Mouse (Mus musculus): ENCODE results near the gene H2-Q4. TPM values are rescaled to one million over a fixed set of nuclear protein-coding genes. Genes with fewer than 3 reads are reported as not detected.
A peak's percentile ranks its signal among the peaks of the same experiment; 100 is the strongest.
"Not testable (repeated sequence)": the region's sequence is repeated elsewhere in the genome, so short reads cannot be mapped to it uniquely, and the experiment has no call there.

H2-Q4 gene
- polyA plus RNA-seq, 1 experiment = 55.9 TPM

DNA sequence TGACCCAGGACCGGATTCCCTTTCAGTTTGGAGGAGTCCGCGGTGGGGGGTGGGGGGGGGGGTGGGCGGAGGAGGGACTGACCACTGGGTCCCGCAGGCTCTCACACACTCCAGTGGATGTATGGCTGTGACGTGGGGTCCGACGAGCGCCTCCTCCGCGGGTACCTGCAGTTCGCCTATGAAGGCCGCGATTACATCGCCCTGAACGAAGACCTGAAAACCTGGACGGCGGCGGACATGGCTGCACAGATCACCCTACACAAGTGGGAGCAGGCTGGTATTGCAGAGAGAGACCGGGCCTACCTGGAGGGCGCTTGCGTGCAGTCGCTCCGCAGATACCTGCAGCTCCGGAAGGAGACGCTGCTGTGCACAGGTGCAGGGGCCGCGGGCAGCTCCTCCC, 46.1 kb downstream of the H2-Q4 start:
- H3K4me3 ChIP-seq (ENCODE audit: insufficient read depth, low read depth, low read length) = peak overlapping the region; percentile 17; the same call in 1 of the 2 replicates
- H3K27me3 ChIP-seq (replicated peaks; ENCODE audit: control insufficient read depth, insufficient read depth, low read length); H3K27ac ChIP-seq (ENCODE audit: insufficient read depth, low read depth, low read length); H3K36me3 ChIP-seq (ENCODE audit: control insufficient read depth, insufficient read depth, low read length); DNase-seq; H3K4me1 ChIP-seq (ENCODE audit: control insufficient read depth, insufficient read depth, low read length): not testable (repeated sequence)
- WGBS = 30% methylated on average over 28 of the region's 28 CpGs

DNA sequence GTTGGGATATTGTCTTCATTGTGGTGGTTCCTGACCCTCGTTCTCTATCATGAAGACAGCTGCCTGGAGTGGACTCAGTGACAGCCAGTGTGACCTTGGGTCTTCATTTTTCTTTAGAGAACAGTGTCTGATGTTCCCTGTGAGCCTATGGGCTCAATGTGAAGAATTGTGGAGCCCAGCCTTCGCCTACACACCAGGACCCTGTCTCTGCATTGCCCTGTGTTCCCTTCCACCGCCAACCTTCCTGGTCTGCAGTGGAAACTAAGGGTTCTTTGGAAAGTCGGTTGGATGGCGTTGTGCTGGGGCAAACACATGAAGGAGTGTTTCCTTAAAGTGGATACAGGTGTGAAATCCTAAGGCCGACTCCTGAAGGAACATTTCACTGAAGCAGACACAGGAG, 49.5 kb downstream of the H2-Q4 start:
- DNase-seq; H3K4me1 ChIP-seq (ENCODE audit: control insufficient read depth, insufficient read depth, low read length); H3K27me3 ChIP-seq (replicated peaks; ENCODE audit: control insufficient read depth, insufficient read depth, low read length); H3K36me3 ChIP-seq (ENCODE audit: control insufficient read depth, insufficient read depth, low read length); H3K4me3 ChIP-seq (ENCODE audit: insufficient read depth, low read depth, low read length); H3K27ac ChIP-seq (ENCODE audit: insufficient read depth, low read depth, low read length): not testable (repeated sequence)
- 89% methylated on average over 6 of the region's 6 CpGs for WGBS

DNA sequence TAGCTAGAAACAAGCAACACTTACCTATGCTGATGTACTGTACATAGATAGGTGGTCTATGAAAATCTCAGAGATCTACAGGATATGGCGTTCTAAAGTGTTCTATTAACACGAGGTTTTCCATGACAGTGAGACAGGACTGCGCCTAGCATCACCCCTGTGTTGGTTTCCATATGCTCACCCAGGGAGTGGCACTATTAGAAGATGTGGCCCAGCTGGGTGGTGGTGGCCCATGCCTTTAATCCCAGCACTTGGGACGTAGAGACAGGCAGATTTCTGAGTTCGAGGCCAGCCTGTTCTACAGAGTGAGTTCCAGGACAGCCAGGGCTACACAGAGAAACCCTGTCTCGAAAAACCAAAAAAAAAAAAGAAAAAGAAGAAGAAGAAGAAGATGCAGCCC, 51.3 kb downstream of the H2-Q4 start:
- 88% methylated on average over 6 of the region's 6 CpGs for WGBS
- H3K36me3 ChIP-seq (ENCODE audit: control insufficient read depth, insufficient read depth, low read length); H3K4me1 ChIP-seq (ENCODE audit: control insufficient read depth, insufficient read depth, low read length); H3K4me3 ChIP-seq (ENCODE audit: insufficient read depth, low read depth, low read length); DNase-seq; H3K27ac ChIP-seq (ENCODE audit: insufficient read depth, low read depth, low read length); H3K27me3 ChIP-seq (replicated peaks; ENCODE audit: control insufficient read depth, insufficient read depth, low read length): not testable (repeated sequence)

DNA sequence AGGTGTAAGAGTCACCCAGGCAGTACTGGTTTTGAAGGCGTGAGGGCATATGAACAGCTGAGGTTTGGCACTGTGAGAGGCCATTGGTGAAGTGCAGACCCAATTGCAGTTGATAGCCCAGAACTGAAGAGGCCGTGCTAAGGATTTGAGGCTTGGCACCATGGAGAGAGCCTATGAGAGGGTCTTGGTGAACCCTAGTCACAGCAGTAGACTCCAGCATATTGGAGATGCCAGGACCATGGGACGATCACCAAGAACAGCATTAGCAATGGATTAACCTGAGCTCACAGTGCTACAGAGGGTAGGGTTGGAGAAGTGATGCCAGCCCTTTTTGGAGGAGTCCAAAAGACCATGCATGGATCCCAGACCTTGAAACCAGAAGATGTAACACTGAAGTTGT, 52.8 kb downstream of the H2-Q4 start:
- not testable (repeated sequence) for H3K4me3 ChIP-seq (ENCODE audit: insufficient read depth, low read depth, low read length); H3K27me3 ChIP-seq (replicated peaks; ENCODE audit: control insufficient read depth, insufficient read depth, low read length); H3K36me3 ChIP-seq (ENCODE audit: control insufficient read depth, insufficient read depth, low read length); H3K27ac ChIP-seq (ENCODE audit: insufficient read depth, low read depth, low read length); DNase-seq; H3K4me1 ChIP-seq (ENCODE audit: control insufficient read depth, insufficient read depth, low read length)
- WGBS = 86% methylated on average over 3 of the region's 3 CpGs

DNA sequence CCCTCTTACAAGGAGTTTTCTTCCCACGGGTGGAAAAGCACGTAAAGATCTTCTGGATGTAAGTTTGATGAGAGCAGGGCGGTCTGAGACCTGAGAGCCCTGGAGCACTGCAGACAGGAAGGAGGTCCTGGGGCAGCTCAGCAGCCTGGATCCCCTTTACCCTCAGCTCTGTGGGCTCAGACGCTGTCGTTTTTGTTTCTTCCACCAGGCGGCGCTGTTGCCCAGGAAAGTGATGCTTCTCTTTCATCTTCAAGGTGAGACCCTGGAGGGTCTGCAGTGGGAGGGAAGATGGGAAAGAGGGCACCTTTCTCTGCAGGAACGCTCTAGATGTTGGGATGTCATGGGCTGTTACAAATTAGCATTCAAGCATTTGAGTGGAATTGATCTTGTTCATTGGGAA, 55.4 kb downstream of the H2-Q4 start:
- peak; percentile 46 for TF ChIP-seq CTCF (conservative IDR thresholded peaks at IDR 0.05; ENCODE audit: insufficient read depth, insufficient read length, low read depth, low read length)
- H3K27ac ChIP-seq (ENCODE audit: insufficient read depth, low read depth, low read length); H3K4me1 ChIP-seq (ENCODE audit: control insufficient read depth, insufficient read depth, low read length); H3K4me3 ChIP-seq (ENCODE audit: insufficient read depth, low read depth, low read length); H3K36me3 ChIP-seq (ENCODE audit: control insufficient read depth, insufficient read depth, low read length); H3K27me3 ChIP-seq (replicated peaks; ENCODE audit: control insufficient read depth, insufficient read depth, low read length); DNase-seq: not testable (repeated sequence)
- 12% methylated on average over 8 of the region's 8 CpGs for WGBS

Other genes with a start within 250 kb of the H2-Q4 start
- 138 and 157 TPM in 2 replicates for gene Apom, start 247.6 kb upstream of the H2-Q4 start, polyA plus RNA-seq (2012; rRNA removed)
- gene Bag6, start 244.4 kb upstream of the H2-Q4 start, polyA plus RNA-seq (2012; rRNA removed) = 145 and 160 TPM in 2 replicates
- gene Prrc2a, start 214.7 kb upstream of the H2-Q4 start, polyA plus RNA-seq (2012; rRNA removed) = 237 and 272 TPM in 2 replicates
- 0.65 and 2.6 TPM in 2 replicates for gene Aif1, start 203.5 kb upstream of the H2-Q4 start, polyA plus RNA-seq (2012; rRNA removed)
- gene Lst1, start 191.2 kb upstream of the H2-Q4 start, polyA plus RNA-seq (2012; rRNA removed) = 9.4 and 17.7 TPM in 2 replicates
- 2.5 and 20.9 TPM in 2 replicates for gene Ltb, start 185.2 kb upstream of the H2-Q4 start, polyA plus RNA-seq (2012; rRNA removed)
- 0.64 and 0.94 TPM in 2 replicates for gene Tnf, start 177.6 kb upstream of the H2-Q4 start, polyA plus RNA-seq (2012; rRNA removed)
- gene Lta, start 174.3 kb upstream of the H2-Q4 start, polyA plus RNA-seq (2012; rRNA removed) = 0.08 and 1.1 TPM in 2 replicates
- gene Gm16181, start 158.8 kb upstream of the H2-Q4 start, polyA plus RNA-seq (2012; rRNA removed) = not detected in 2 replicates
- 6.6 and 6.7 TPM in 2 replicates for gene Atp6v1g2, start 146.0 kb upstream of the H2-Q4 start, polyA plus RNA-seq (2012; rRNA removed)
- gene Nfkbil1, start 143.8 kb upstream of the H2-Q4 start, polyA plus RNA-seq (2012; rRNA removed) = 11.5 and 11.7 TPM in 2 replicates
- 203 and 206 TPM in 2 replicates for gene Ddx39b, start 137.9 kb upstream of the H2-Q4 start, polyA plus RNA-seq (2012; rRNA removed)
- gene H2-D1, start 116.9 kb upstream of the H2-Q4 start, polyA plus RNA-seq (2012; rRNA removed) = 340 and 351 TPM in 2 replicates
- gene H2-Q1, start 59.2 kb upstream of the H2-Q4 start, polyA plus RNA-seq (2012; rRNA removed) = 0.03 TPM in 1 of 2 replicates, not detected in the other
- 2.1 and 2.4 TPM in 2 replicates for gene H2-Q2, start 37.4 kb upstream of the H2-Q4 start, polyA plus RNA-seq (2012; rRNA removed)
- gene H2-Q6, start 45.2 kb downstream of the H2-Q4 start, polyA plus RNA-seq (2012; rRNA removed) = 72.1 and 84.0 TPM in 2 replicates
- gene H2-Q7, start 59.5 kb downstream of the H2-Q4 start, polyA plus RNA-seq (2012; rRNA removed) = 112 and 139 TPM in 2 replicates
- 6.7 and 8.3 TPM in 2 replicates for gene H2-Q10, start 90.5 kb downstream of the H2-Q4 start, polyA plus RNA-seq (2012; rRNA removed)
- gene Pou5f1, start 126.4 kb downstream of the H2-Q4 start, polyA plus RNA-seq (2012; rRNA removed) = not detected in 2 replicates
- 5.6 and 6.0 TPM in 2 replicates for gene Tcf19, start 137.2 kb downstream of the H2-Q4 start, polyA plus RNA-seq (2012; rRNA removed)
- 6.9 and 7.5 TPM in 2 replicates for gene Cchcr1, start 137.5 kb downstream of the H2-Q4 start, polyA plus RNA-seq (2012; rRNA removed)
- gene Psors1c2, start 153.6 kb downstream of the H2-Q4 start, polyA plus RNA-seq (2012; rRNA removed) = 0.19 and 0.38 TPM in 2 replicates
- gene Cdsn, start 172.5 kb downstream of the H2-Q4 start, polyA plus RNA-seq (2012; rRNA removed) = 0.67 and 1.3 TPM in 2 replicates
- 0.07 and 0.08 TPM in 2 replicates for gene 2300002M23Rik, start 187.8 kb downstream of the H2-Q4 start, polyA plus RNA-seq (2012; rRNA removed)
- 0.80 and 1.3 TPM in 2 replicates for gene Sfta2, start 221.9 kb downstream of the H2-Q4 start, polyA plus RNA-seq (2012; rRNA removed)
- gene Gm9573, start 247.0 kb downstream of the H2-Q4 start, polyA plus RNA-seq (2012; rRNA removed) = not detected in 2 replicates

Measured in kidney, adult 2 months (tissue).